Mouse (Mus musculus) liver, adult 2 months (tissue): ENCODE results near the gene Tgm2. TPM values are rescaled to one million over a fixed set of nuclear protein-coding genes. Genes with fewer than 3 reads are reported as not detected.
A peak's percentile ranks its signal among the peaks of the same experiment; 100 is the strongest.

ENCODE experiments used
- DNase-seq: peaks from one replicate; pipeline ENCODE4 v3.0.0-alpha.2; 2011; ENCODE audit warnings: low read depth, low spot score; ENCODE audit errors: extremely low read depth
- H3K27ac ChIP-seq: fragments of 200-500 bp; replicated peaks from 2 replicates; pipeline ENCODE4 v1.5.1; 2012; ENCODE audit warnings: low read depth, mild to moderate bottlenecking, control low read depth, inconsistent platforms, low read length; ENCODE audit not compliant: insufficient read depth
- H3K27me3 ChIP-seq: fragments of 200-500 bp; 2 replicates; pipeline ENCODE4 v1.6.1; 2012; ENCODE audit warnings: mild to moderate bottlenecking, moderate library complexity, low read length, inconsistent platforms; ENCODE audit not compliant: control insufficient read depth, insufficient read depth
- H3K36me3 ChIP-seq: fragments of 200-500 bp; 2 replicates; pipeline ENCODE4 v1.6.1; 2012; ENCODE audit warnings: low read length, inconsistent platforms; ENCODE audit not compliant: control insufficient read depth, insufficient read depth
- H3K4me1 ChIP-seq: fragments of 200-500 bp; 2 replicates; pipeline ENCODE4 v1.6.1; 2011; ENCODE audit warnings: low read length; ENCODE audit not compliant: control insufficient read depth, insufficient read depth
- H3K4me3 ChIP-seq: fragments of 200-500 bp; 2 replicates; pipeline ENCODE4 v1.5.1; 2011; ENCODE audit warnings: low read depth, mild to moderate bottlenecking, control low read depth, low read length, moderate library complexity; ENCODE audit not compliant: insufficient read depth
- H3K79me2 ChIP-seq: fragments of 200-500 bp; 2 replicates; pipeline ENCODE4 v1.6.1; 2012; ENCODE audit warnings: inconsistent platforms, mild to moderate bottlenecking, low read length, moderate library complexity; ENCODE audit not compliant: control insufficient read depth, insufficient read depth
- H3K9ac ChIP-seq: fragments of 200-500 bp; 2 replicates; pipeline ENCODE4 v1.6.1; 2012; ENCODE audit warnings: low read depth, mild to moderate bottlenecking, control low read depth, inconsistent platforms, low read length
- CTCF ChIP-seq: fragments of 200-500 bp; IDR thresholded peaks from 2 replicates; pipeline ENCODE4 v1.5.1; 2011; ENCODE audit warnings: low read depth, low read length, control low read depth
- POLR2A ChIP-seq: fragments of 200-500 bp; IDR thresholded peaks from 2 replicates; pipeline ENCODE4 v1.6.1; 2011; ENCODE audit warnings: low read length, control low read depth; ENCODE audit not compliant: insufficient read depth; ENCODE audit errors: extremely low read depth
- WGBS: fragments of 180-500 bp; shearing (Covaris S2); methylation state at CpG from one replicate; pipeline ENCODE4 v1.1.7; 2018; 5-methylcytosine and 5-hydroxymethylcytosine counted together
- polyA plus RNA-seq: library from polyadenylated mRNA; depleted of rRNA; stranded (reverse); fragments of >200 nt; gene quantifications from 2 replicates; pipeline ENCODE4 v1.2.3, GENCODE M21; 2012
- total RNA-seq: library from RNA; depleted of rRNA; stranded (reverse); fragments of >200 nt; gene quantifications from 2 replicates; pipeline ENCODE4 v1.2.3, GENCODE M21; 2014

Gene Tgm2
- total and polyA plus RNA-seq, 2 experiments, result 68.3 to 91.7 TPM

DNA sequence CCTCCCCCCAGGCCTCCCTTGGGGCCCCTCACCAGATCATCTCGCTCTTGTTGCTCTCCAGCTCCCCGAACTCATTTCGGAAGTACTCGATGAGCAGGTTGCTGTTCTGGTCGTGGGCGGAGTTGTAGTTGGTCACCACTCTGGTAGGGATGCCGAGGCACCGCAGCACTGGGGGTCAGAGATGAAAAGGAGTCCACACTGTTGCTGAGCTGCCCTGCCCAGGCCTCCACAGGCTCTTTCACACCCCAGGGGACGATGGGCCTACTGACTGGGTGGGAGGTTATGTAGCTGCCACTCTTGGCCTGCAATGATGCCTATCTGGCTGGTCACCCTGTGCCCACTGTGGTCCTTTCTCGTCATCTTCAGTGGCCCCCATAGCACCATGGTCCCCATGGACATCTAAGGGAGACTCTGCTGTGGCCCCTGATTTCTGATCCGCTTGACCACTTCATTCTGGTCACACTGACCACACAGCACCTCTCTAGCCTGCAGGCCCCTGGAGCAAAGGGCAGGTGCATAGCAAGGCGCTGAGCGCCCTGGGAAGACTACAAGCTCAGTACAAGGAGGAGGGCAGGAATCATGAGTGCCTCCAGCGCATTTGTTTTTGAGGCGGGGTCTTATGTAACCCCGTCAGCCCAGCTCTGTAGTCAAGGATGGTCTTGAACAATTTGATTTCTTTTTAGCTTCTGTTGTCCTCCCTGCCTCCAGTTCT is 16.8 kb downstream of the Tgm2 start:
- Histone ChIP-seq H3K9ac (no peak overlapping the region), H3K27ac (peak overlapping the region; percentile 1; the same call in 1 of the 2 replicates), H3K36me3 (peaks cover 22% of the 10 kb centered on the region), H3K27me3 (no peaks in the 10 kb centered on the region), H3K4me1 (peaks cover 21% of the 10 kb centered on the region), H3K4me3 (no peak overlapping the region), H3K79me2 (peaks cover 4% of the 10 kb centered on the region; the same call in 1 of the 2 replicates)
- no peak for TF ChIP-seq CTCF
- no peak for DNase-seq
- WGBS, result 92% methylated on average over 16 of the region's 16 CpGs

DNA sequence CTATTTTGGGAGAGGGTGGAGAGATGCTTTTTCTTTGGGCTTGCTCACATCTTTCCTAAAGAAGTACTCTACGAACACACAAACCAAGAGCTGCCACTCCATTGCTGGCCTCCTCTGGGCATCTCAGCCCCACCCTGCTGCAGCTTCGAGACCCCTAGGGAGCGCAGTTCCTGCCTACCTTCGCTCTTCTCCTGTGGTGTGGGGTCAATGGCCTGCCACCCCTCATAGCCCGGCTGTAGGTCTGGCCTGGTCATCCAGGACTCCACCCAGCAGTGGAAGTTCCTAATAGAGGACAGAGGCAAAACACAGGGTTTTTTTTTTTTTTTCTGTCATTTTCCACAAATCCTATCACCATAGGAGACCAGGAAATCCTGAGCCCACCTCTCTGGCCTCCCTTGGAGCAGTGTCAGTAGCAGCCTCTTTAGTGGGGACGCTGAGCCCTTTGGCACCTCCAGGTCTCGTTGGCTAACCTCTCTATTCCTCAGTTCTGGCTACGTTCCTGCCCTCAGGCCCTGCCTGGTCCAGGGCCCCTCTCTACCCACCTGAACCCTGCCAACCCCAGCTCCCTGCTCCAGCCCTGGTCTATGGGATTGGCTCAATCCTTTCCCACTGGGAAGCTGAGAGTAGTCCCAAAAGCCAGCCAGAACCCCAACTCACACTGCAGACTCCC is 17.6 kb downstream of the Tgm2 start:
- DNase-seq, result no peak
- WGBS, result 61% methylated on average over 8 of the region's 8 CpGs
- no peak overlapping the region for H3K27ac ChIP-seq
- H3K79me2 ChIP-seq, result peaks cover 4% of the 10 kb centered on the region; the same call in 1 of the 2 replicates
- H3K9ac ChIP-seq, result no peak overlapping the region
- no peaks in the 10 kb centered on the region for H3K27me3 ChIP-seq
- peaks cover 22% of the 10 kb centered on the region for H3K36me3 ChIP-seq
- no peak for TF ChIP-seq POLR2A
- no peak for TF ChIP-seq CTCF
- H3K4me3 ChIP-seq, result no peak overlapping the region
- peaks cover 21% of the 10 kb centered on the region for H3K4me1 ChIP-seq

- Histone ChIP-seq H3K36me3 (peaks cover 22% of the 10 kb centered on the region), H3K27me3 (no peaks in the 10 kb centered on the region), H3K4me3 (no peak overlapping the region), H3K4me1 (peaks cover 26% of the 10 kb centered on the region), H3K9ac (no peak overlapping the region), H3K27ac (no peak overlapping the region), H3K79me2 (peaks cover 4% of the 10 kb centered on the region; the same call in 1 of the 2 replicates)
- WGBS, result 94% methylated on average over 7 of the region's 7 CpGs
- TF ChIP-seq POLR2A, result no peak
- no peak for TF ChIP-seq CTCF
- no peak for DNase-seq
Measured at GRCm38 (mm10) chr2:158127872-158128271, 18.4 kb downstream of the Tgm2 start.

- peaks cover 4% of the 10 kb centered on the region; the same call in 1 of the 2 replicates for H3K79me2 ChIP-seq
- H3K36me3 ChIP-seq, result peaks cover 18% of the 10 kb centered on the region
- TF ChIP-seq POLR2A (no peak), CTCF (no peak)
Measured at GRCm38 (mm10) chr2:158127245-158127644, 19.0 kb downstream of the Tgm2 start.

DNA sequence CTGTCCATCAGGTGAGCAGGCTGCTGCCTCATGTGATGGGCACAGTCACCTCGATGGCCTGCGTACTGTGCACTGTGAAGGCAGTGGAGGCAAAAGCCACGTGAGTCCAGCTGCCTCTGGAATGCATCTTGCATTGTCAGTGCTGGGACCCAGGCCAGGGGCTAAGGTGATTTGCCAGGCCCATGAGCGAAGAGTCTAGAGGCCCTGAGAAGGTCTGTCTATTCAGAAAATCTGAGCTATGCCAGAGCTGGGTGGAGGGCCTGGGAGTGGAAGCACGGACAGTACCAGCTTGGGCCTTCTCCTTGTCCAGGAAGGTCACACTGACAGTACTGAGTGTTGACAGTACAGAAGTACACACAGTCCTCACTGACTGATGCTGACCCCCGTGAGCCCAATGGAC is 23.4 kb downstream of the Tgm2 start:
- TF ChIP-seq CTCF, result no peak
- TF ChIP-seq POLR2A, result no peak
- Histone ChIP-seq H3K4me3 (no peak overlapping the region), H3K4me1 (peaks cover 19% of the 10 kb centered on the region), H3K27ac (peak overlapping the region; percentile 82), H3K27me3 (no peaks in the 10 kb centered on the region), H3K36me3 (peaks cover 19% of the 10 kb centered on the region), H3K9ac (peak overlapping the region; percentile 3; the same call in 1 of the 2 replicates), H3K79me2 (no peaks in the 10 kb centered on the region)
- 38% methylated on average over 6 of the region's 6 CpGs for WGBS
- DNase-seq, result peak; percentile 67

More at GRCm38 (mm10) chr2:158127245-158127644, 19.0 kb downstream of the Tgm2 start:
- Histone ChIP-seq H3K9ac (no peak overlapping the region), H3K4me3 (no peak overlapping the region), H3K27me3 (no peaks in the 10 kb centered on the region), H3K27ac (no peak overlapping the region), H3K4me1 (peaks cover 30% of the 10 kb centered on the region)
- DNase-seq, result no peak
- 94% methylated on average over 6 of the region's 6 CpGs for WGBS
